ENCODE assay signal across 10 mouse cellular contexts in genomic region chr16:43575066-43575465, GRCm38 (mm10).
DNase-seq lines count a peak whose midpoint lies in the region; ATAC-seq lines count a peak whose summit lies in the region.
"Had no signal": no experiment of that assay in that cellular context is flagged by ENCODE, and none has a peak within 500 bp of the region (broad histone marks: within the 10 kb centered on the region; RNA-seq: fewer than 3 reads in every experiment).

No protein-coding gene starts in this region.

- peak overlapping the region; percentile 89 for H3K27ac ChIP-seq in heart, embryonic 10.5 days
- peak overlapping the region; percentile 81 for H3K27ac ChIP-seq in heart, embryonic 15.5 days
- H3K27ac ChIP-seq: liver, embryonic 13.5 days had no signal

- 25% methylated on average over 4 of the region's 4 CpGs for WGBS in heart, embryonic 10.5 days
- 34% methylated on average over 4 of the region's 4 CpGs for WGBS in heart, embryonic 15.5 days

- no peak; the same call in 1 of the 2 replicates for ATAC-seq in heart, embryonic 15.5 days (replicated peaks; ENCODE audit: insufficient number of reproducible peaks, insufficient read depth, low FRiP score, low read depth)
- no peak for ATAC-seq in inflammation-experienced regulatory T-cells, adult 6 months

- no peak overlapping the region for H3K9ac ChIP-seq in heart, embryonic 15.5 days
- H3K9ac ChIP-seq: liver, embryonic 13.5 days had no signal

- H3K4me3 ChIP-seq in heart, embryonic 10.5 days: peak overlapping the region; percentile 37; the same call in 1 of the 2 replicates
- H3K4me3 ChIP-seq in heart, embryonic 15.5 days: no peak overlapping the region
- H3K4me3 ChIP-seq: liver, embryonic 13.5 days had no signal

- peak overlapping the region; percentile 39 for H3K4me2 ChIP-seq in heart, embryonic 15.5 days
- H3K4me2 ChIP-seq: liver, embryonic 13.5 days had no signal

- no peaks in the 10 kb centered on the region for H3K27me3 ChIP-seq in heart, embryonic 10.5 days (ENCODE audit: insufficient read depth, poor library complexity, severe bottlenecking)
- no peaks in the 10 kb centered on the region for H3K27me3 ChIP-seq in heart, embryonic 15.5 days
- H3K27me3 ChIP-seq: liver, embryonic 13.5 days had no signal

- no peak for DNase-seq in heart, embryonic 10.5 days (ENCODE audit: low spot score)
- no peak for DNase-seq in heart, postnatal 36 days
- DNase-seq in retina, postnatal 1 day: peak; percentile 45
- no peak for DNase-seq in retina, embryonic 14.5 days (ENCODE audit: low spot score)
- no peak for DNase-seq in left cerebral cortex, adult 11 months (ENCODE audit: low spot score)
- DNase-seq in kidney, adult 8-10 months: no peak
- DNase-seq: kidney, adult 18-20 months; liver, embryonic 13.5 days had no signal

- intact Hi-C loops in heart, postnatal 36 days (cut with DNase I): loop anchor here (2.0 to 10.0 kb wide), 4 partner anchors 64 to 663 kb away; no protein-coding TSS in a partner anchor

- H3K4me1 ChIP-seq in heart, embryonic 10.5 days: peaks cover 63% of the 10 kb centered on the region
- peaks cover 66% of the 10 kb centered on the region for H3K4me1 ChIP-seq in heart, embryonic 15.5 days (replicated peaks)
- H3K4me1 ChIP-seq: liver, embryonic 13.5 days had no signal

- H3K9me3 ChIP-seq in heart, embryonic 10.5 days: no peaks in the 10 kb centered on the region
- H3K9me3 ChIP-seq in heart, embryonic 15.5 days (replicated peaks): no peaks in the 10 kb centered on the region
- H3K9me3 ChIP-seq: liver, embryonic 13.5 days had no signal

- H3K36me3 ChIP-seq in heart, embryonic 10.5 days: no peaks in the 10 kb centered on the region; the same call in 1 of the 2 replicates
- no peaks in the 10 kb centered on the region for H3K36me3 ChIP-seq in heart, embryonic 15.5 days
- H3K36me3 ChIP-seq: liver, embryonic 13.5 days had no signal
